Mouse (Mus musculus) hindbrain, embryonic 13.5 days (tissue): Measurements from ENCODE around the gene Rpl29. TPM values are rescaled to one million over a fixed set of nuclear protein-coding genes. Genes with fewer than 3 reads are reported as not detected.

Experiments used
- ATAC-seq: fragments of 200-750 bp; cut with Nextera tagmentation; 2 replicates; pipeline ENCODE4 v1.8.0; 2017; ENCODE audit warnings: moderate TSS enrichment; ENCODE audit not compliant: low FRiP score
- H3K27ac ChIP-seq: fragments of 300-500 bp; sonication (generic); 2 replicates; pipeline ENCODE4 v1.5.1; 2015; ENCODE audit warnings: inconsistent platforms, mild to moderate bottlenecking, moderate library complexity
- H3K27me3 ChIP-seq: fragments of 300-500 bp; sonication (generic); 2 replicates; pipeline ENCODE4 v1.6.1; 2015; ENCODE audit warnings: mild to moderate bottlenecking, inconsistent platforms
- H3K36me3 ChIP-seq: fragments of 300-500 bp; sonication (generic); 2 replicates; pipeline ENCODE4 v1.6.1; 2015; ENCODE audit warnings: mild to moderate bottlenecking, inconsistent platforms
- H3K4me1 ChIP-seq: fragments of 300-500 bp; sonication (generic); replicated peaks from 2 replicates; pipeline ENCODE4 v1.6.1; 2015; ENCODE audit warnings: inconsistent platforms
- H3K4me2 ChIP-seq: fragments of 300-500 bp; sonication (generic); 2 replicates; pipeline ENCODE4 v1.6.1; 2015; ENCODE audit warnings: inconsistent platforms, mild to moderate bottlenecking, moderate library complexity
- H3K4me3 ChIP-seq: fragments of 300-500 bp; sonication (generic); 2 replicates; pipeline ENCODE4 v1.5.1; 2015; ENCODE audit warnings: mild to moderate bottlenecking, inconsistent platforms
- H3K9ac ChIP-seq: fragments of 300-500 bp; sonication (generic); 2 replicates; pipeline ENCODE4 v1.6.1; 2015; ENCODE audit warnings: mild to moderate bottlenecking, inconsistent platforms
- H3K9me3 ChIP-seq: fragments of 300-500 bp; sonication (generic); 2 replicates; pipeline ENCODE4 v1.6.1; 2016; ENCODE audit warnings: inconsistent platforms
- WGBS: fragments of 180-500 bp; shearing (Covaris S2); methylation state at CpG from one replicate; pipeline ENCODE4 v1.1.7; 2015; 5-methylcytosine and 5-hydroxymethylcytosine counted together
- polyA plus RNA-seq: library from polyadenylated mRNA; unstranded; fragments of >200 nt; fragmentation: Nextera tagmentation; extraction: Ambion mirVana; gene quantifications from 2 replicates; pipeline ENCODE4 v1.2.1, GENCODE M21; 2015

The Rpl29 gene
- polyA plus RNA-seq: 704 TPM in 2 replicates

GRCm38 (mm10) chr9:106429221-106430014 is at the start of gene Rpl29:
Gene Rpl29, plus strand, starts transcription at chr9:106429454.
- Histone ChIP-seq H3K9ac (peak within 1 kb of the TSS; percentile 99), H3K9me3 (no peaks in the 10 kb centered on the region), H3K4me1 (peaks cover 17% of the 10 kb centered on the region), H3K27me3 (no peaks in the 10 kb centered on the region), H3K27ac (peak within 1 kb of the TSS; percentile 96), H3K4me3 (peak within 1 kb of the TSS; percentile 87), H3K4me2 (peak within 1 kb of the TSS; percentile 93), H3K36me3 (peaks cover 35% of the 10 kb centered on the region)
- WGBS: under 1% methylated on average over 55 of the region's 55 CpGs
- ATAC-seq: peak; percentile 91

GRCm38 (mm10) chr9:106386181-106386864 is 42.9 kb upstream of the Rpl29 start:
- H3K9ac ChIP-seq: no peak overlapping the region
- ATAC-seq: no peak

GRCm38 (mm10) chr9:106392828-106393527 is 36.3 kb upstream of the Rpl29 start:
- Histone ChIP-seq H3K27ac (no peak overlapping the region), H3K4me1 (peaks cover 34% of the 10 kb centered on the region), H3K36me3 (no peaks in the 10 kb centered on the region), H3K27me3 (no peaks in the 10 kb centered on the region), H3K4me2 (no peak overlapping the region), H3K4me3 (no peak overlapping the region), H3K9me3 (no peaks in the 10 kb centered on the region), H3K9ac (no peak overlapping the region)
- WGBS: 66% methylated on average over 11 of the region's 11 CpGs
- no peak for ATAC-seq

More at GRCm38 (mm10) chr9:106386181-106386864, 42.9 kb upstream of the Rpl29 start:
- H3K27me3 ChIP-seq: no peaks in the 10 kb centered on the region
- H3K27ac ChIP-seq: no peak overlapping the region
- H3K4me2 ChIP-seq: no peak overlapping the region
- no peaks in the 10 kb centered on the region for H3K9me3 ChIP-seq
- WGBS: 87% methylated on average over 12 of the region's 12 CpGs
- H3K36me3 ChIP-seq: no peaks in the 10 kb centered on the region
- H3K4me1 ChIP-seq: peaks cover 38% of the 10 kb centered on the region
- no peak overlapping the region for H3K4me3 ChIP-seq

- Histone ChIP-seq H3K4me1 (peaks cover 34% of the 10 kb centered on the region), H3K27ac (no peak overlapping the region), H3K27me3 (no peaks in the 10 kb centered on the region), H3K36me3 (no peaks in the 10 kb centered on the region), H3K4me3 (no peak overlapping the region), H3K4me2 (no peak overlapping the region), H3K9ac (no peak overlapping the region), H3K9me3 (no peaks in the 10 kb centered on the region)
- no peak for ATAC-seq
- WGBS: 84% methylated on average over 8 of the region's 8 CpGs
Measured at GRCm38 (mm10) chr9:106393548-106393947, 35.7 kb upstream of the Rpl29 start.

GRCm38 (mm10) chr9:106394649-106395602 is 34.3 kb upstream of the Rpl29 start:
- Histone ChIP-seq H3K4me3 (no peak overlapping the region), H3K27ac (peak overlapping the region; percentile 12; the same call in 1 of the 2 replicates), H3K27me3 (no peaks in the 10 kb centered on the region), H3K36me3 (no peaks in the 10 kb centered on the region), H3K4me2 (no peak overlapping the region), H3K4me1 (peaks cover 34% of the 10 kb centered on the region), H3K9ac (peak overlapping the region; percentile 2; the same call in 1 of the 2 replicates), H3K9me3 (no peaks in the 10 kb centered on the region)
- WGBS: 39% methylated on average over 11 of the region's 11 CpGs
- ATAC-seq: no peak

- WGBS: 72% methylated on average over 4 of the region's 4 CpGs
- ATAC-seq: no peak
Measured at GRCm38 (mm10) chr9:106397733-106398132, 31.5 kb upstream of the Rpl29 start.

GRCm38 (mm10) chr9:106398667-106399311 is 30.5 kb upstream of the Rpl29 start:
- 83% methylated on average over 9 of the region's 9 CpGs for WGBS
- no peak overlapping the region for H3K4me2 ChIP-seq

More at GRCm38 (mm10) chr9:106397733-106398132, 31.5 kb upstream of the Rpl29 start:
- Histone ChIP-seq H3K27me3 (no peaks in the 10 kb centered on the region), H3K4me1 (peaks cover 21% of the 10 kb centered on the region), H3K4me3 (no peak overlapping the region), H3K27ac (no peak overlapping the region), H3K9ac (no peak overlapping the region), H3K36me3 (no peaks in the 10 kb centered on the region), H3K9me3 (no peaks in the 10 kb centered on the region), H3K4me2 (no peak overlapping the region)

GRCm38 (mm10) chr9:106399808-106400207 is 29.4 kb upstream of the Rpl29 start:
- Histone ChIP-seq H3K4me1 (peaks cover 10% of the 10 kb centered on the region), H3K27ac (no peak overlapping the region), H3K4me2 (no peak overlapping the region), H3K36me3 (no peaks in the 10 kb centered on the region), H3K4me3 (no peak overlapping the region), H3K9ac (no peak overlapping the region), H3K9me3 (no peaks in the 10 kb centered on the region), H3K27me3 (no peaks in the 10 kb centered on the region)
- no peak for ATAC-seq
- 93% methylated on average over 3 of the region's 3 CpGs for WGBS

More at GRCm38 (mm10) chr9:106398667-106399311, 30.5 kb upstream of the Rpl29 start:
- peaks cover 16% of the 10 kb centered on the region for H3K4me1 ChIP-seq
- no peak for ATAC-seq
- no peaks in the 10 kb centered on the region for H3K9me3 ChIP-seq
- no peaks in the 10 kb centered on the region for H3K27me3 ChIP-seq
- no peak overlapping the region for H3K27ac ChIP-seq
- H3K4me3 ChIP-seq: no peak overlapping the region
- H3K9ac ChIP-seq: no peak overlapping the region
- H3K36me3 ChIP-seq: no peaks in the 10 kb centered on the region

GRCm38 (mm10) chr9:106402149-106402548 is 27.1 kb upstream of the Rpl29 start:
- WGBS: 82% methylated on average over 5 of the region's 5 CpGs
- Histone ChIP-seq H3K9me3 (no peaks in the 10 kb centered on the region), H3K27ac (no peak overlapping the region), H3K27me3 (no peaks in the 10 kb centered on the region), H3K4me3 (no peak overlapping the region), H3K4me2 (no peak overlapping the region), H3K9ac (no peak overlapping the region), H3K36me3 (no peaks in the 10 kb centered on the region), H3K4me1 (0 out of 2 replicates have a peak, but pooled peaks cover 7% of the 10 kb centered on the region)
- no peak for ATAC-seq

GRCm38 (mm10) chr9:106402607-106403375 is 26.5 kb upstream of the Rpl29 start:
- H3K4me1 ChIP-seq: 0 out of 2 replicates have a peak, but pooled peaks cover 7% of the 10 kb centered on the region
- H3K36me3 ChIP-seq: no peaks in the 10 kb centered on the region
- no peak overlapping the region for H3K9ac ChIP-seq
- WGBS: 86% methylated on average over 16 of the region's 16 CpGs
- H3K4me2 ChIP-seq: no peak overlapping the region
- H3K27ac ChIP-seq: no peak overlapping the region
- H3K9me3 ChIP-seq: no peaks in the 10 kb centered on the region
- H3K4me3 ChIP-seq: no peak overlapping the region
- ATAC-seq: no peak
- H3K27me3 ChIP-seq: no peaks in the 10 kb centered on the region
